Mouse (Mus musculus) G1E (cell line): Measurements from ENCODE around the gene Mien1. TPM values are rescaled to one million over a fixed set of nuclear protein-coding genes. Genes with fewer than 3 reads are reported as not detected.

Experiments
- ATAC-seq: 2 replicates; pipeline ENCODE4 v1.8.0; 2016; ENCODE audit warnings: mild to moderate bottlenecking; ENCODE audit not compliant: insufficient number of reproducible peaks, poor library complexity, low FRiP score, severe bottlenecking; ENCODE audit errors: extremely low read depth
- DNase-seq: peaks from one replicate; pipeline ENCODE4 v3.0.0; 2012; ENCODE audit warnings: low spot score
- H3K27me3 ChIP-seq: 2 replicates; pipeline ENCODE4 v1.6.1; 2012; ENCODE audit warnings: mild to moderate bottlenecking, low read length, inconsistent platforms; ENCODE audit not compliant: insufficient read depth
- H3K36me3 ChIP-seq: replicated peaks from 2 replicates; pipeline ENCODE3; 2012; ENCODE audit warnings: mild to moderate bottlenecking, inconsistent platforms
- H3K4me1 ChIP-seq: 2 replicates; pipeline ENCODE4 v1.6.1; 2012; ENCODE audit warnings: low read depth, low read length, inconsistent platforms, mixed read lengths; ENCODE audit not compliant: insufficient read depth
- H3K4me3 ChIP-seq: 2 replicates; pipeline ENCODE4 v1.5.1; 2012; ENCODE audit warnings: low read depth, mild to moderate bottlenecking, inconsistent platforms, low read length, moderate library complexity, mixed read lengths
- H3K9me3 ChIP-seq: replicated peaks from 2 replicates; pipeline ENCODE4 v1.6.1; 2012; ENCODE audit warnings: inconsistent platforms
- CTCF ChIP-seq: IDR thresholded peaks from 2 replicates; pipeline ENCODE4 v1.5.1; 2012; ENCODE audit warnings: low read depth, low read length, inconsistent platforms, mixed read lengths
- GATA1 ChIP-seq: IDR thresholded peaks from 2 replicates; pipeline ENCODE4 v1.6.1; 2012; ENCODE audit warnings: borderline replicate concordance, low read length, inconsistent platforms, mixed read lengths
- GATA2 ChIP-seq: IDR thresholded peaks from 2 replicates; pipeline ENCODE4 v1.6.1; 2012; ENCODE audit warnings: low read depth, low read length, inconsistent platforms, borderline replicate concordance
- POLR2AphosphoS5 ChIP-seq: IDR thresholded peaks from 2 replicates; pipeline ENCODE4 v1.6.1; 2012; ENCODE audit warnings: low read depth, low read length, inconsistent platforms; ENCODE audit not compliant: insufficient replicate concordance
- TAL1 ChIP-seq: conservative IDR thresholded peaks from 2 replicates; pipeline ENCODE4 v1.6.1; 2012; ENCODE audit warnings: low read depth, low read length, inconsistent platforms, mixed read lengths
- polyA plus RNA-seq: library from polyadenylated mRNA; stranded (reverse); fragments of >175 nt; gene quantifications from 2 replicates; pipeline ENCODE4 v1.2.3, GENCODE M21; 2012
- total RNA-seq, 2 experiments: library from RNA; stranded (forward) in 1 of 2; stranded (reverse) in 1 of 2; fragments of 200-1000 nt in 1 of 2; fragments of >200 nt in 1 of 2; fragmentation: Nextera tagmentation in 1 of 2; gene quantifications; 2 replicates each; pipeline ENCODE4 v1.2.3; 2014 to 2017

The Mien1 gene
- total and polyA plus RNA-seq, 3 experiments = 27.2 to 63.9 (median 45.5) TPM

DNA sequence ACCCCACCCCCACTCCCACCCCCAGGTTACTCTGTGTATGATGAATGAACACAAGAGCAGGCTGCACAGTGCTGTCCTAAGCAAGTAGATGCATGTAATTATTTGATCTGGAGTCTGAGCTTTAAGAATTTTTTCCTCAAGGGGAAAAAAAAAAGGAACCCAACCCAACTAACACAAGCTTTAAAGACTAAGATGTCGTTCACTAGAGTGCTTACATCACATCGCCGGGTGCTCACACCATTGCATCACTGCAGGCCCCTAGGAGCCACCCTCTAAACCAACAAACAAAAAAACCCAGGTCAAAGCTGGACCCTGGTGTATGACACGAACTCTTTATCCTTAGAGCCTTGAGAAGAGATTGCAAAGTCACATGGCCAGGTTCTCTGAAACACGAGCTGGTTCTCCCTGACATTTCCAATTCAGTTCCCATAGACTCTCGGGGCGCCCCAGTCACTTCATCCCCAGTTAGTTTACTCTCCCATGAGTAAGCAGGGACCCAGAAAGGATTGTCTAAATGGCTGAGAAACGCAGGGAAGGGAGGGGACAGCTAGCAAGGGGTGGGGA lies 35.2 kb upstream of the Mien1 start:
- ATAC-seq (no peak), DNase-seq (no peak)
- H3K4me1 ChIP-seq = no peaks in the 10 kb centered on the region; the same call in 1 of the 2 replicates
- H3K27me3 ChIP-seq = peaks cover 26% of the 10 kb centered on the region
- TF ChIP-seq TAL1 = no peak
- TF ChIP-seq CTCF = no peak
- TF ChIP-seq GATA1 = no peak
- no peak for TF ChIP-seq POLR2AphosphoS5
- no peak for TF ChIP-seq GATA2
- H3K9me3 ChIP-seq = no peaks in the 10 kb centered on the region
- H3K36me3 ChIP-seq = no peaks in the 10 kb centered on the region
- H3K4me3 ChIP-seq = no peak overlapping the region

DNA sequence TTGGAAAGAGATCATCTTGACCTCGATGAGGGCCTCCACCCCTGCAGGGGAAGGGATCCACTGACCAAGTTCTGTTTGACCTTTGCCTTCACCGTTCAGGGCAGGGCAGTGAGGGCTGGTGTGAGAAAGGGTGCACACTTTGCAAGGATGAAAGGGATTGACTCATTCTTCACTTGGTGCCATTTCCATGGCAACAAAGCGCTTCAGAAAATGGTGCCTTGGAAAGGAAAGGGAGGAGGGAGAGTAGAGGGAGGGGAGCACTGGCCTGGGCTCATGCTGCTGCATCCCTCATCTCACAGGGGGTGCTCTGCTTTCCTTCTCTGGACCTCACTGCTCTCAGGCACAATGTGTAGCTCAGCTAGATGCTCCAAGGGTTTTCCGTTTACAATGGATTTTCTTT lies 33.9 kb upstream of the Mien1 start:
- TF ChIP-seq GATA2 (no peak), POLR2AphosphoS5 (no peak), TAL1 (no peak), CTCF (no peak), GATA1 (no peak)
- Histone ChIP-seq H3K4me3 (no peak overlapping the region), H3K27me3 (peaks cover 37% of the 10 kb centered on the region), H3K36me3 (no peaks in the 10 kb centered on the region), H3K4me1 (no peaks in the 10 kb centered on the region), H3K9me3 (no peaks in the 10 kb centered on the region)
- ATAC-seq = no peak
- no peak for DNase-seq

DNA sequence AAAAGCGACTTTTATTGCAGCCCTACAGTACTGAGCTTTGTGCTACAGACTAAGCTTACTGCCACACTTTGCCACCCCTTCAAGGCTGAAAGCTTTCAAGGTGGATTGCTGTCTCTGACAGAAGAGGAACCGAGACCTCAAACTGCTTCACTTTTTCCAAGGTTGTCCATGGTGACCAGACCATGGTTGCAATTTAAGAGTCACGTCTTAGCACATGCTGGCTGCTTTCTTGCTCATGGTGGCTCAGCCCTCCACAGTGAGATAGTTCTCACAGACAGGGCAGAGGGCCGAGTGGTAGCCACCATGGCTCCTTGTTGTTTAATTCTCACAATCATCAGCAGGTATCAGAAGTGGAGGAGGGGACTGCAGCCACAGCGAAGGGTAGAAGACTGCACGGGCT lies 32.0 kb upstream of the Mien1 start:
- H3K27me3 ChIP-seq = peaks cover 47% of the 10 kb centered on the region
- no peaks in the 10 kb centered on the region for H3K9me3 ChIP-seq
- DNase-seq (no peak), ATAC-seq (no peak)
- H3K4me3 ChIP-seq = no peak overlapping the region
- H3K4me1 ChIP-seq = no peaks in the 10 kb centered on the region
- no peaks in the 10 kb centered on the region for H3K36me3 ChIP-seq
- TF ChIP-seq POLR2AphosphoS5 (no peak), GATA1 (no peak), GATA2 (no peak), CTCF (no peak), TAL1 (no peak)

DNA sequence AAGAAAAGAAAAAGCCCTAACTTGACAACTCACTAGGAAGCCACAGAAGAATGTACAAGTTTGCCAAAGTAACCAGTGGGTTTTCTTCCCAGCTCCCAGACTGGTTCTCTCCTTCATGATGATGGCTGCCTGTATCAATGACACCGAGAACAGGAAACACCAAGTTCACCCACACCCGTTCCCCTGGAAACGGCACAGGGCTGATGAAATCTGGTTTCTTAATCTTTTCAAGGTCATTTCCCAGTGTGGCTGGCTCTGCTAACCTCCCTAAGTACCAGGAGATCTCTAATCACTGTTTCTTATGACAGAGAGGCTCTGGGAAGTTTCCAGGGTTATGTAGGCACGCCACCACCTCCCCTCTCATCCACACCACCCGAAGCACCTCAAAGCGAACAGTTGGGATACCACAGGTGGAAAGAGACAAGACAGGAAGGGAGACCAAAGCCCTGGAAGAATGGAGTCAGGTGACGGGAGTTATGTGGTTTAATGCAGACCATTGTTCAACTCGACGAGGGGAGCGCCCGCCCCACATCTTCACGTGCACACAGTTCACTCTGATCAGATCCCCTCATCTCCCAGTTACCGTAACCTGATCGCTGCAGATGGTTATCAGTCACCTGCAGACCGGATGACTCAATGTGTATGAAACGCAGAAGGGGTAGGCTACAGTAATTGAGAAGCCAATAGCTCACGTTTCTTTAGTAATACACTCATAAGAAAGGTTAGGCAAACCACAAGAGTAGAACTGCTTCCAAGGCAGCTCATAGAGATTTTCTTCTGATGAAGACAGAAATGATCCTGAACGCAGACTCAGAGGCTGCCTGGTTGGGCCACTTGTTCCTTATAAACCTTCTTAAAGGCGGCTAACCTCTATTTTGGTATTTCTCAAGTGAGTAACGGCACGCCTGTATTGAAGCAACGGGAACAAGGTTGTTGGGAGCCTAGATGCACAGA lies 31.2 kb upstream of the Mien1 start:
- no peak overlapping the region for H3K4me3 ChIP-seq
- no peaks in the 10 kb centered on the region for H3K36me3 ChIP-seq
- TF ChIP-seq GATA2 = no peak
- TF ChIP-seq TAL1 = no peak
- TF ChIP-seq POLR2AphosphoS5 = no peak
- no peak for TF ChIP-seq CTCF
- no peak for TF ChIP-seq GATA1
- H3K9me3 ChIP-seq = no peaks in the 10 kb centered on the region
- peaks cover 47% of the 10 kb centered on the region for H3K27me3 ChIP-seq
- no peaks in the 10 kb centered on the region for H3K4me1 ChIP-seq
- ATAC-seq (no peak), DNase-seq (no peak)

DNA sequence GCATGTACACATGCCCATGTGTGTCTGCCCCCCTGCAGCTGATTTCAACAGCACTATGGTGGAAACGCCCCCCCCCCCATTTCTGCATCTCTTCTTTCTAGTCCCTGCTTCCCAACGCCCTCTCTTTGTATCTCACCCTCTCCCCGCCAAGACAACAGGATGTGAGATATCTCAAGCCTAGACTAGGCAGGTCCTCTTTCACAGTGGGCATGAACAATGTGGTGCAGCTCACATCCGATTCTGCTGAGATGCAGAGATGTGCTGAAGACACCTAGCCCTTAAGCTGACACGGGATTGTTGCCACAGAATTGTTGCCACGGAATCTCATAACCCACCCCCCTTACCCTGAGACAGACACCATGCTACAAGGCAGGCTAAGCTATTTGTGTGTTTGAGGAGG lies 25.7 kb upstream of the Mien1 start:
- DNase-seq (no peak), ATAC-seq (no peak)
- H3K36me3 ChIP-seq = no peaks in the 10 kb centered on the region
- H3K4me1 ChIP-seq = peaks cover 4% of the 10 kb centered on the region; the same call in 1 of the 2 replicates
- H3K4me3 ChIP-seq = no peak overlapping the region
- H3K27me3 ChIP-seq = peaks cover 40% of the 10 kb centered on the region
- no peaks in the 10 kb centered on the region for H3K9me3 ChIP-seq
- no peak for TF ChIP-seq CTCF

DNA sequence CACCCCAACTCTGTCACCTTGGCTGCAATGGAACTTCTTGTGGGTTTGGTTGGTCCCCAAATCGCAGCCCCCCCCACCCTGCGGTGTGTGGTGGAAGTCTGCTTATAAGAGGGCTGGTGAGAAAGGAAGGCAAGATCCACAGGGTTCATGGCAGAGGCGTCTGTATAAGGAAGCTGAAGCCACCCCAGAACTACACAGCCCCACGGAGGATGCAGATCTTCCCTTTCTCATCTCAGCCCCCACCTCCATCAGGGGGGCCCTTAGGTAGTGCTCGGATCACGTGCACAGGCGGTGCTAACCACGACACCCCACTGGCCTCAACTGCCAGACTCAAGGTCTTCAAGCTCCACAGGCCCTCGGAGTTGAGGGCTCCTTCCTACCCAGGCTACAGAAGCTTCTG lies 25.1 kb upstream of the Mien1 start:
- DNase-seq (no peak), ATAC-seq (no peak)
- Histone ChIP-seq H3K4me3 (no peak overlapping the region), H3K27me3 (peaks cover 41% of the 10 kb centered on the region), H3K36me3 (no peaks in the 10 kb centered on the region), H3K9me3 (no peaks in the 10 kb centered on the region), H3K4me1 (peaks cover 9% of the 10 kb centered on the region; the same call in 1 of the 2 replicates)
- TF ChIP-seq TAL1 (no peak), POLR2AphosphoS5 (no peak), GATA2 (no peak), CTCF (no peak), GATA1 (no peak)
